Mouse (Mus musculus) heart, adult 2 months (tissue): ENCODE data around the gene Smg7. TPM values are rescaled to one million over a fixed set of nuclear protein-coding genes. Genes with fewer than 3 reads are reported as not detected.

Source experiments
- DNase-seq, 2 experiments: peaks; one replicate each; pipeline ENCODE4 v3.0.0; 2021
- H3K27ac ChIP-seq: fragments of 200-600 bp; 2 replicates; pipeline ENCODE4 v1.8.1; 2022
- H3K27me3 ChIP-seq: fragments of 200-500 bp; 2 replicates; pipeline ENCODE4 v1.6.1; 2012; ENCODE audit warnings: mild to moderate bottlenecking, low read length, inconsistent platforms, mixed read lengths; ENCODE audit not compliant: control insufficient read depth, insufficient read depth
- H3K36me3 ChIP-seq: fragments of 200-500 bp; 2 replicates; pipeline ENCODE4 v1.6.1; 2012; ENCODE audit warnings: low read length, inconsistent platforms; ENCODE audit not compliant: control insufficient read depth, insufficient read depth
- H3K4me1 ChIP-seq: fragments of 200-500 bp; 2 replicates; pipeline ENCODE4 v1.6.1; 2011; ENCODE audit warnings: low read length; ENCODE audit not compliant: control insufficient read depth, insufficient read depth
- H3K4me3 ChIP-seq: fragments of 200-600 bp; 2 replicates; pipeline ENCODE4 v1.8.1; 2022
- H3K79me2 ChIP-seq: fragments of 200-500 bp; replicated peaks from 2 replicates; pipeline ENCODE4 v1.6.1; 2012; ENCODE audit warnings: mild to moderate bottlenecking, inconsistent platforms, low read length, moderate library complexity, mixed read lengths; ENCODE audit not compliant: control insufficient read depth, insufficient read depth
- H3K9ac ChIP-seq: fragments of 200-500 bp; 2 replicates; pipeline ENCODE4 v1.6.1; 2012; ENCODE audit warnings: low read depth, mild to moderate bottlenecking, control low read depth, inconsistent platforms, low read length, mixed read lengths
- CTCF ChIP-seq: fragments of 200-600 bp; IDR thresholded peaks from 2 replicates; pipeline ENCODE4 v1.8.1; 2022; ENCODE audit warnings: antibody characterized with exemption, mild to moderate bottlenecking, moderate library complexity
- EP300 ChIP-seq: fragments of 200-500 bp; IDR thresholded peaks from 2 replicates; pipeline ENCODE4 v1.6.1; 2011; ENCODE audit warnings: low read depth, low read length, control low read depth; ENCODE audit not compliant: insufficient read depth
- POLR2A ChIP-seq: fragments of 200-500 bp; IDR thresholded peaks from 2 replicates; pipeline ENCODE4 v1.6.1; 2011; ENCODE audit warnings: mild to moderate bottlenecking, low read depth, low read length, control low read depth; ENCODE audit not compliant: insufficient read depth
- WGBS: fragments of 180-500 bp; shearing (Covaris S2); methylation state at CpG from one replicate; pipeline ENCODE4 v1.1.7; 2018; 5-methylcytosine and 5-hydroxymethylcytosine counted together
- intact Hi-C: fragments of 180-260 bp; cut with DNase I; formaldehyde crosslinking; loops from one replicate; pipeline ENCODE4 v1.15.1; 2025
- polyA plus RNA-seq: library from polyadenylated mRNA; depleted of rRNA; stranded (reverse); fragments of >200 nt; gene quantifications from 2 replicates; pipeline ENCODE4 v1.2.3, GENCODE M21; 2012; rRNA removed
- total RNA-seq, 2 experiments: library from RNA; stranded (reverse); gene quantifications; 2 replicates each; pipeline ENCODE4 v1.2.3; 2021

The Smg7 gene
- total and polyA plus RNA-seq, 3 experiments = 36.0 to 39.3 (median 39.3) TPM

DNA sequence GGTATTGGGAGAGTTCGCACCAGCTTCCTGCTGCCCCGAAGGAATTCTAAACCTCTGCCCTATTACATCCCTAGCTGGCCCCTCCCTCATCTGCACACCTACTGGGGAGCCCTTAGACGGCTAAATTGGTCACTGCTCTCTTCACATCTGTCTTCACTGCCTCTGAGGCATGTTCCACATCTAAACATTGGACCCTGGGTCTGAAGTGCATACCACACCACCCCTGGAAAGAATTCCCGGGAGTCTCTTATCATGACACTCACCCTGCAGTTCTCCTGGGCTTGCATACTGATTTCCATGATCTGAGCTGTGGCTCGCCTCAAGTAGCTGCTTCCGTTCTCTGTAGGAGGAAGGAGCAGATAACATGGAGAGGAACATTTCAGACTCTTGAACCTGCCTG is 111.6 kb downstream of the Smg7 start:
- WGBS = 10% methylated on average over 6 of the region's 6 CpGs
- Histone ChIP-seq H3K27me3 (no peaks in the 10 kb centered on the region), H3K4me3 (no peak overlapping the region), H3K79me2 (no peaks in the 10 kb centered on the region), H3K9ac (no peak overlapping the region), H3K4me1 (peaks cover 3% of the 10 kb centered on the region; the same call in 1 of the 2 replicates), H3K36me3 (no peaks in the 10 kb centered on the region), H3K27ac (no peak overlapping the region)
- no peak for DNase-seq
- intact Hi-C loops = loop anchor here (1.0 to 5.0 kb wide), 3 partner anchors 56 to 611 kb away; no protein-coding TSS in a partner anchor
- TF ChIP-seq POLR2A = no peak
- no peak for TF ChIP-seq EP300
- TF ChIP-seq CTCF = no peak

DNA sequence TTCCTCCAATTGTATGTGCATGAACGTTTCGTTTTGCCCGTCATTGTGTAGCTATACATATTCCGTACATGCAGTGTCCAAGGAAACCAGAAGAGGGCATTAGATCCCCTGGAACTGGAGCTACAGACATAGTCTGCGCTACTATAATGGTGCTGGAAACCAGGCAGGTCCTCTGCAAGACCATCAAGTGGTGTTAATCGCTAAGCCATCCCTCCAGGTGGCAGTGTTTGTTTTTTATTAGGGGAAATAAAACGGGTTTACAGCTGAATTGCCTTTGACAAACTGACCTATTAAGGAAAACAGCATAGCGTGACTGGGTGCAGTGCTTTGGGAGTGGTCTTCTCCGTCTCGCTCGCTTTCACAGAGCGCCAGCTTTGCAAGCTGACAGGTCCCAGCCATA is 112.2 kb downstream of the Smg7 start:
- no peak overlapping the region for H3K9ac ChIP-seq
- H3K4me3 ChIP-seq = no peak overlapping the region
- no peaks in the 10 kb centered on the region for H3K36me3 ChIP-seq
- H3K4me1 ChIP-seq = peaks cover 2% of the 10 kb centered on the region; the same call in 1 of the 2 replicates
- H3K79me2 ChIP-seq = no peaks in the 10 kb centered on the region
- intact Hi-C loops = loop anchor here (1.0 to 5.0 kb wide), 3 partner anchors 57 to 612 kb away; no protein-coding TSS in a partner anchor
- DNase-seq = no peak
- H3K27me3 ChIP-seq = no peaks in the 10 kb centered on the region
- TF ChIP-seq CTCF (peak; percentile 75), EP300 (no peak)
- H3K27ac ChIP-seq = no peak overlapping the region
- WGBS = 35% methylated on average over 12 of the region's 12 CpGs

DNA sequence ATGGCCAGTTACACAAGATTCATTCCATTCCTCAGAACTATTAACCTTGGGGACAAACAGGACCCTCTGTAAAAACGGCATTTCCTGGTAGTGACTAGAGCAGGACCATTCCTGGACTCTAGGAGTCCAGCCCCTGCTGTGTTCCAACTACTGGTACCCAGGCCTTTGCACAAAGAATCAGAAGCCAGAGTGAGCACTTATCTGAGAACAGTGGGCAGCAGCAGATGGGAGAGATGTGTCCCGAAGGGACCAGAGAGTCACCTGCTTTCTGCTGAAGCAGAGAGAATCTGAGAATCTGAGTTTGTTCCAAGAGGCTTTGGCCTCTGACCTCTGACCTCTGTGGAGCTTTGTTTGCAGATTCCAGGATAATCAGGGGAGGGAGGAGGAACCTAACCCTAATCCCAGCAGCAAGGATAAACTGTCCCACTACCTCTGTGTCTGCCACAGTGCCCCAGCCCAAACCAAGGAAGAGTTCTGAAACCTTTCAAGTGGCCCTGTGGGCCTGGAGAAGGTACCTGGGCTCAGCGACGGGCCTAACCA is 114.3 kb downstream of the Smg7 start:
- intact Hi-C loops = no loop called here
- WGBS = 74% methylated on average over 4 of the region's 4 CpGs

More for the DNA sequence above, 114.3 kb downstream of the Smg7 start:
- TF ChIP-seq CTCF = no peak
- no peak for TF ChIP-seq EP300
- TF ChIP-seq POLR2A = no peak
- no peak overlapping the region for H3K9ac ChIP-seq
- H3K79me2 ChIP-seq = no peaks in the 10 kb centered on the region
- no peaks in the 10 kb centered on the region; the same call in 1 of the 2 replicates for H3K4me1 ChIP-seq
- H3K27me3 ChIP-seq = no peaks in the 10 kb centered on the region
- H3K27ac ChIP-seq = no peak overlapping the region
- H3K36me3 ChIP-seq = no peaks in the 10 kb centered on the region
- H3K4me3 ChIP-seq = no peak overlapping the region
- no peak for DNase-seq

Other genes starting within 250 kb of the Smg7 start
- not detected for gene Apobec4, start 152.1 kb downstream of the Smg7 start, total RNA-seq
- gene Apobec4, start 152.1 kb downstream of the Smg7 start, polyA plus RNA-seq = not detected in 2 replicates
- 10 to 100 TPM; 28.4 to 33.2 TPM for gene Rgl1, start 136.3 kb downstream of the Smg7 start, total RNA-seq
- gene Rgl1, start 136.3 kb downstream of the Smg7 start, polyA plus RNA-seq = 14.9 and 22.7 TPM in 2 replicates
- gene Arpc5, start 136.1 kb downstream of the Smg7 start, total RNA-seq = 10 to 100 TPM; 26.4 to 27.7 TPM
- 23.6 and 32.9 TPM in 2 replicates for gene Arpc5, start 136.1 kb downstream of the Smg7 start, polyA plus RNA-seq
- gene Ncf2, start 102.5 kb downstream of the Smg7 start, total RNA-seq = 1 to 10 TPM; 3.3 to 4.0 TPM
- gene Ncf2, start 102.5 kb downstream of the Smg7 start, polyA plus RNA-seq = 3.0 and 3.2 TPM in 2 replicates
- gene Nmnat2, start 52.3 kb upstream of the Smg7 start, total RNA-seq = under 1 TPM; 0.66 to 0.89 TPM
- 0.29 and 0.61 TPM in 2 replicates for gene Nmnat2, start 52.3 kb upstream of the Smg7 start, polyA plus RNA-seq